30 mouse cellular contexts compared by ENCODE assay signal in the genomic region with DNA sequence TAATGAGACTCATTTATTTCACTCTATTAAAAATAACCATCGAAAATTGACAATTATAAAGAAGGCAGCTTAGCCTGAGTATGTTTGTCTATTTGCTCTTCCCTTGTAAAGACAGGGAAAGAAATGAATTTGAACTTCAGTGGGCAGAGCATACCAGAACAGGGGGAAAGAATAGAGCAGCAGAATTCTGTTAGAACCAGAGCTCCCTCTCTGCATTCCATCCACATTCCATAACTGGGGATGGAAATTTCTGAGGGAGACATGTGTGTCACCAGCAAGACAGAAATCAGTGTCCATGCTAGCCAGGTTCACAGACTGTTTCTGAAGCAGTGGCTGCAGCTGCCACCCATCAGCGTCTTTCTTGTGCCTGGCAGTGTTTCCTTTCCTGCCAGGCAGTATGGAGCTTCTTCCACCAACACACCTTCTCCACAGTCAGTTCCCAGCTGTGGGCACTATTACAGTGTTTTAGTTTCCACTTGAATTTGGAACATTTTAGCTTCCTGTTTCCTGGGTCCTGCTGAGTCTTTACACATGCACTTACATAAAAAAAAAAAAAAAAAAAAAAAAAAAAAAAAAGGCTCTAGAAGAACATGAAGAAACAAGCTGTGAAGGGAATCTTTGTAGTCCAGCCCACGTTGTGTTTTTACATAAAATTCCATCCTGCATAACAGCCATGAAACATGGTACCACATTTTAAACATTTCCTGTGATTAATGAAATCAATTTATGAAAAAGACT.
DNase-seq lines count a peak whose midpoint lies in the region; ATAC-seq and TF ChIP-seq lines count a peak whose summit lies in the region.
"Had no signal": no experiment of that assay in that cellular context is flagged by ENCODE, and none has a peak within 500 bp of the region (broad histone marks: within the 10 kb centered on the region; RNA-seq: fewer than 3 reads in every experiment).

No protein-coding gene starts in this region.

- no peaks in the 10 kb centered on the region for H3K4me1 ChIP-seq in kidney, postnatal 0 days (replicated peaks; ENCODE audit: insufficient read depth, low read length)
- H3K4me1 ChIP-seq: embryonic facial prominence, embryonic 15.5 days; hindbrain, embryonic 10.5 days; hindbrain, embryonic 13.5 days had no signal

- no peak for ATAC-seq in kidney, postnatal 0 days (replicated peaks; ENCODE audit: low FRiP score, low read depth)
- ATAC-seq: activated CD4-positive, CD25-positive, alpha-beta regulatory T cell, adult 4 months; forebrain, embryonic 14.5 days; forebrain, postnatal 0 days; hindbrain, postnatal 0 days; inflammation-experienced regulatory T-cells, adult 6 months; intestine, embryonic 16.5 days had no signal

- no peak overlapping the region for H3K4me2 ChIP-seq in kidney, postnatal 0 days (ENCODE audit: low read length)
- H3K4me2 ChIP-seq: embryonic facial prominence, embryonic 15.5 days; heart, embryonic 12.5 days; heart, embryonic 15.5 days; hindbrain, embryonic 13.5 days had no signal

- DNase-seq in kidney, postnatal 0 days (ENCODE audit: low spot score): peak; percentile 15
- DNase-seq in kidney, adult 9 months: no peak
- peak; percentile 80 for DNase-seq in Muller cell, postnatal 12 days (ENCODE audit: inconsistent ontology term)
- DNase-seq in mesoderm, embryonic 11.5 days (ENCODE audit: low read depth, low spot score): peak; percentile 19
- no peak for DNase-seq in spleen, postnatal 36 days (ENCODE audit: low spot score in 2 of 2)
- DNase-seq in right cerebral cortex, postnatal 4 days: no peak
- DNase-seq: adrenal gland, adult 8-10 months; adrenal gland, postnatal 36 days; B cell, adult 2 months; cerebellum, adult 11 months; cerebellum, adult 2 months; cerebellum, postnatal 10 days; cerebellum, postnatal 36 days; embryo, embryonic 11 days; forebrain, postnatal 0 days; gastrocnemius, postnatal 25 days; heart, adult 18-20 months; heart, postnatal 10 days; heart, postnatal 36 days; kidney, adult 18-20 months had no signal

- H3K36me3 ChIP-seq in kidney, postnatal 0 days (ENCODE audit: insufficient read depth, low read length): no peaks in the 10 kb centered on the region
- H3K36me3 ChIP-seq: embryonic facial prominence, embryonic 15.5 days; heart, embryonic 12.5 days; heart, embryonic 15.5 days; hindbrain, embryonic 10.5 days; hindbrain, embryonic 13.5 days had no signal

- H3K9me3 ChIP-seq in kidney, postnatal 0 days (replicated peaks; ENCODE audit: low read length): no peaks in the 10 kb centered on the region
- H3K9me3 ChIP-seq: embryonic facial prominence, embryonic 15.5 days; heart, embryonic 12.5 days; heart, embryonic 15.5 days; hindbrain, embryonic 10.5 days; hindbrain, embryonic 13.5 days had no signal

- no peak overlapping the region for H3K4me3 ChIP-seq in kidney, postnatal 0 days (replicated peaks; ENCODE audit: low read depth, low read length)
- H3K4me3 ChIP-seq: embryonic facial prominence, embryonic 15.5 days; heart, embryonic 12.5 days; heart, embryonic 15.5 days; hindbrain, embryonic 10.5 days; hindbrain, embryonic 13.5 days had no signal

- no peak overlapping the region for H3K9ac ChIP-seq in kidney, postnatal 0 days (ENCODE audit: low read depth, low read length)
- H3K9ac ChIP-seq: embryonic facial prominence, embryonic 15.5 days; forebrain, postnatal 0 days; heart, embryonic 12.5 days; heart, embryonic 15.5 days; hindbrain, embryonic 13.5 days had no signal

- 64% methylated on average over 3 of the region's 3 CpGs for WGBS in kidney, postnatal 0 days

- no peak overlapping the region for H3K27ac ChIP-seq in kidney, postnatal 0 days
- H3K27ac ChIP-seq: embryonic facial prominence, embryonic 15.5 days; heart, embryonic 15.5 days; hindbrain, embryonic 10.5 days; hindbrain, embryonic 13.5 days; hindbrain, postnatal 0 days had no signal

- TF ChIP-seq CTCF in kidney, postnatal 0 days (IDR thresholded peaks at IDR 0.05; ENCODE audit: low read depth): no peak

- H3K27me3 ChIP-seq in kidney, postnatal 0 days (ENCODE audit: insufficient read depth, low read length): no peaks in the 10 kb centered on the region
- H3K27me3 ChIP-seq: embryonic facial prominence, embryonic 15.5 days; heart, embryonic 12.5 days; heart, embryonic 15.5 days; hindbrain, embryonic 13.5 days had no signal

Comparison
In these comparisons a context has a peak if more than half of its experiments do, and no peak if none do; other contexts are left out.
1. DNase-seq: peak in kidney, postnatal 0 days (single experiment), Muller cell, postnatal 12 days (single experiment) and mesoderm, embryonic 11.5 days (single experiment); none in kidney, adult 9 months (single experiment), spleen, postnatal 36 days (0 of 2) and right cerebral cortex, postnatal 4 days (single experiment).